Mouse (Mus musculus): ENCODE results near the gene Wbp11. TPM values are rescaled to one million over a fixed set of nuclear protein-coding genes. Genes with fewer than 3 reads are reported as not detected.
A peak's percentile ranks its signal among the peaks of the same experiment; 100 is the strongest.
"Not testable (repeated sequence)": the region's sequence is repeated elsewhere in the genome, so short reads cannot be mapped to it uniquely, and the experiment has no call there.

Gene Wbp11
- polyA plus RNA-seq, 1 experiment from 2014 or later: 62.5 TPM

GRCm38 (mm10) chr6:136803093-136803738 lies 24.8 kb downstream of the Wbp11 start:
- ATAC-seq (ENCODE audit: low read depth): no peak
- peaks cover 73% of the 10 kb centered on the region for H3K4me1 ChIP-seq (replicated peaks)

GRCm38 (mm10) chr6:136801274-136801673 lies 26.8 kb downstream of the Wbp11 start:
- Histone ChIP-seq H3K36me3 (no peaks in the 10 kb centered on the region), H3K9me3 (replicated peaks) (no peaks in the 10 kb centered on the region), H3K9ac (peak overlapping the region; percentile 55), H3K4me2 (peak overlapping the region; percentile 15), H3K4me1 (replicated peaks) (peaks cover 70% of the 10 kb centered on the region), H3K27ac (peak overlapping the region; percentile 63), H3K4me3 (replicated peaks) (no peak overlapping the region), H3K27me3 (no peaks in the 10 kb centered on the region)
- ATAC-seq (ENCODE audit: low read depth) (no peak), DNase-seq (no peak)
- 69% methylated on average over 6 of the region's 6 CpGs for WGBS (ENCODE audit: insufficient replicate concordance)

More at GRCm38 (mm10) chr6:136803093-136803738, 24.8 kb downstream of the Wbp11 start:
- Histone ChIP-seq H3K27me3 (no peaks in the 10 kb centered on the region), H3K9me3 (replicated peaks) (no peaks in the 10 kb centered on the region), H3K4me2 (peak overlapping the region; percentile 88), H3K4me3 (replicated peaks) (peak overlapping the region; percentile 71), H3K27ac (peak overlapping the region; percentile 100), H3K36me3 (no peaks in the 10 kb centered on the region), H3K9ac (peak overlapping the region; percentile 94)
- 4% methylated on average over 12 of the region's 12 CpGs for WGBS (ENCODE audit: insufficient replicate concordance)
- DNase-seq: peak; percentile 34

GRCm38 (mm10) chr6:136800710-136801109 lies 27.3 kb downstream of the Wbp11 start:
- Histone ChIP-seq H3K9ac (peak overlapping the region; percentile 55), H3K36me3 (no peaks in the 10 kb centered on the region), H3K4me3 (replicated peaks) (no peak overlapping the region), H3K9me3 (replicated peaks) (no peaks in the 10 kb centered on the region), H3K27me3 (no peaks in the 10 kb centered on the region), H3K4me1 (replicated peaks) (peaks cover 66% of the 10 kb centered on the region), H3K4me2 (peak overlapping the region; percentile 15; the same call in 1 of the 2 replicates), H3K27ac (peak overlapping the region; percentile 63)
- WGBS (ENCODE audit: insufficient replicate concordance): 85% methylated on average over 8 of the region's 8 CpGs
- no peak for DNase-seq
- no peak for ATAC-seq (ENCODE audit: low read depth)

GRCm38 (mm10) chr6:136797874-136798693 lies 29.9 kb downstream of the Wbp11 start:
- not testable (repeated sequence) for DNase-seq; H3K9me3 ChIP-seq (replicated peaks); H3K36me3 ChIP-seq; H3K27me3 ChIP-seq
- peak; percentile 97 for ATAC-seq (ENCODE audit: low read depth)
- peak overlapping the region; percentile 57 for H3K4me2 ChIP-seq
- WGBS (ENCODE audit: insufficient replicate concordance): 51% methylated on average over 3 of the region's 3 CpGs
- H3K9ac ChIP-seq: peak overlapping the region; percentile 73
- H3K4me3 ChIP-seq (replicated peaks): peak overlapping the region; percentile 60
- H3K27ac ChIP-seq: peak overlapping the region; percentile 97
- H3K4me1 ChIP-seq (replicated peaks): peaks cover 69% of the 10 kb centered on the region

- no peaks in the 10 kb centered on the region for H3K36me3 ChIP-seq
- H3K27ac ChIP-seq: no peak overlapping the region
- no peak overlapping the region for H3K9ac ChIP-seq
- peaks cover 58% of the 10 kb centered on the region for H3K4me1 ChIP-seq (replicated peaks)
- no peaks in the 10 kb centered on the region for H3K9me3 ChIP-seq (replicated peaks)
- DNase-seq: no peak
- H3K4me3 ChIP-seq (replicated peaks): no peak overlapping the region
- no peak for ATAC-seq (ENCODE audit: low read depth)
- no peak overlapping the region for H3K4me2 ChIP-seq
- H3K27me3 ChIP-seq: peaks cover 19% of the 10 kb centered on the region
- WGBS (ENCODE audit: insufficient replicate concordance): 68% methylated on average over 6 of the region's 6 CpGs
These were observed 32.2 kb downstream of the Wbp11 start for GRCm38 (mm10) chr6:136795850-136796249.

GRCm38 (mm10) chr6:136795110-136795509 lies 32.9 kb downstream of the Wbp11 start:
- peaks cover 19% of the 10 kb centered on the region for H3K27me3 ChIP-seq
- ATAC-seq (ENCODE audit: low read depth) (peak; percentile 19; the same call in 1 of the 2 replicates), DNase-seq (no peak)
- H3K4me2 ChIP-seq: 0 out of 2 replicates have a peak overlapping the region, but pooled peaks have one; percentile 12
- no peak overlapping the region; the same call in 1 of the 2 replicates for H3K27ac ChIP-seq
- no peaks in the 10 kb centered on the region for H3K36me3 ChIP-seq
- WGBS (ENCODE audit: insufficient replicate concordance): 17% methylated on average over 1 of the region's 1 CpGs
- H3K9me3 ChIP-seq (replicated peaks): no peaks in the 10 kb centered on the region
- H3K9ac ChIP-seq: no peak overlapping the region
- peaks cover 51% of the 10 kb centered on the region for H3K4me1 ChIP-seq (replicated peaks)
- H3K4me3 ChIP-seq (replicated peaks): no peak overlapping the region

- under 1% methylated on average over 24 of the region's 24 CpGs for WGBS (ENCODE audit: insufficient replicate concordance)
- no peak for DNase-seq
These were observed 34.1 kb downstream of the Wbp11 start for GRCm38 (mm10) chr6:136793831-136794525.

GRCm38 (mm10) chr6:136792884-136793758 lies 34.9 kb downstream of the Wbp11 start:
- no peak for ATAC-seq (ENCODE audit: low read depth)
- peak overlapping the region; percentile 64 for H3K9ac ChIP-seq
- 23% methylated on average over 16 of the region's 16 CpGs for WGBS (ENCODE audit: insufficient replicate concordance)

More at GRCm38 (mm10) chr6:136793831-136794525, 34.1 kb downstream of the Wbp11 start:
- Histone ChIP-seq H3K4me3 (replicated peaks) (peak overlapping the region; percentile 53), H3K36me3 (no peaks in the 10 kb centered on the region), H3K27me3 (peaks cover 19% of the 10 kb centered on the region), H3K4me1 (replicated peaks) (peaks cover 44% of the 10 kb centered on the region), H3K27ac (no peak overlapping the region), H3K9ac (peak overlapping the region; percentile 64), H3K9me3 (replicated peaks) (no peaks in the 10 kb centered on the region), H3K4me2 (peak overlapping the region; percentile 73)
- no peak for ATAC-seq (ENCODE audit: low read depth)

GRCm38 (mm10) chr6:136789391-136789971 lies 38.6 kb downstream of the Wbp11 start:
- Histone ChIP-seq H3K36me3 (no peaks in the 10 kb centered on the region), H3K4me2 (no peak overlapping the region), H3K9me3 (replicated peaks) (no peaks in the 10 kb centered on the region), H3K9ac (no peak overlapping the region), H3K27me3 (peaks cover 19% of the 10 kb centered on the region), H3K27ac (no peak overlapping the region), H3K4me3 (replicated peaks) (no peak overlapping the region), H3K4me1 (replicated peaks) (peaks cover 17% of the 10 kb centered on the region)
- WGBS (ENCODE audit: insufficient replicate concordance): 48% methylated on average over 5 of the region's 5 CpGs
- DNase-seq: no peak
- ATAC-seq (ENCODE audit: low read depth): no peak

More at GRCm38 (mm10) chr6:136792884-136793758, 34.9 kb downstream of the Wbp11 start:
- H3K9me3 ChIP-seq (replicated peaks): no peaks in the 10 kb centered on the region
- H3K4me1 ChIP-seq (replicated peaks): peaks cover 37% of the 10 kb centered on the region
- peak overlapping the region; percentile 53 for H3K4me3 ChIP-seq (replicated peaks)
- no peak for DNase-seq
- peaks cover 19% of the 10 kb centered on the region for H3K27me3 ChIP-seq
- H3K36me3 ChIP-seq: no peaks in the 10 kb centered on the region
- H3K4me2 ChIP-seq: peak overlapping the region; percentile 73
- H3K27ac ChIP-seq: no peak overlapping the region

GRCm38 (mm10) chr6:136782761-136783160 lies 45.3 kb downstream of the Wbp11 start:
- H3K27me3 ChIP-seq: no peaks in the 10 kb centered on the region
- H3K9ac ChIP-seq: no peak overlapping the region
- no peaks in the 10 kb centered on the region for H3K4me1 ChIP-seq (replicated peaks)
- H3K36me3 ChIP-seq: no peaks in the 10 kb centered on the region
- no peak overlapping the region for H3K4me3 ChIP-seq (replicated peaks)
- 71% methylated on average over 9 of the region's 9 CpGs for WGBS (ENCODE audit: insufficient replicate concordance)
- H3K27ac ChIP-seq: no peak overlapping the region
- ATAC-seq (ENCODE audit: low read depth) (no peak), DNase-seq (no peak)
- H3K4me2 ChIP-seq: no peak overlapping the region
- no peaks in the 10 kb centered on the region for H3K9me3 ChIP-seq (replicated peaks)

Measured in liver, embryonic 13.5 days (tissue).